Mouse (Mus musculus) stomach, postnatal 0 days (tissue): ENCODE data around the gene Brinp3.
"Not testable (repeated sequence)": the region's sequence is repeated elsewhere in the genome, so short reads cannot be mapped to it uniquely, and the experiment has no call there.

ENCODE experiments used
- CTCF ChIP-seq: IDR thresholded peaks from 2 replicates; pipeline ENCODE4 v1.5.1; 2016; ENCODE audit warnings: antibody characterized with exemption, low read depth, mild to moderate bottlenecking, moderate library complexity
- EP300 ChIP-seq: optimal IDR thresholded peaks from 2 replicates; pipeline ENCODE3; 2016; ENCODE audit warnings: antibody characterized with exemption

DNA sequence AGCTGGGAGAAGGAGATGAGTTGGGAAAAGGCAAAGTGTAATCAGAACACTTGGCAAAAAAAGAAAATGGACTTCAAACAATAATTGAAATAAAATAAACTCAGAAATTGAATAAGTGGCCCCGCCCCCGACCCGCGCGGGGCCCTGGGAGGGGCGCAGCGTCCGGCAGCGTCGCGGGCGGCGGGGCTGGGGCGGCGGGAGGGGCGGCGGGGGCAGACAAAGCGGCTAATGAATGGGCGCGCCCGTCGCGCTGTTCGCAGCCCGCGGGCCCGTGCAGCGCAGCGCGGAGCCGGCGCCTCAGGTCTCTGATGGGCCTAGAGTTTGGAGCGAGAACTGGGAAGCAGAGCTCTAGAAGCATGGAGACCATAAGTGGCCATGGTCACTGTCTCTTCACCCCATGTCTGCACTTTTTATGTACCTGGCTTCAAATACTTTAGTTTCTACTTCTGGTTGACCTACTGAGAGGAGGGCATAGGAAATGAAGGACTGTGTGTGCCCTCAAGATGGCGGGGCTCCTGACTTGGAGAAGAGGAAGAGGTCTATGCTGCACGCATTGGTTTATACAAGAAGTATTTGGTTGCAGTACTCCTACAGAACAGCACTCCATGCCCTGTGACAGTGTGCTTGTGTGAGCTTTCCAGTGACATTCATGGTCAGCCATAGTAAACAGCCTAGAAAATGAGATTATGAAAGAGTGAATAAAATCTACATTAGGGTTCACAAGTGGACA, 230.4 kb downstream of the Brinp3 start:
- not testable (repeated sequence) for TF ChIP-seq CTCF, EP300
